Mouse (Mus musculus) heart, adult 11 months (tissue): ENCODE measurements around the gene Art3.

Experiments used
- DNase-seq: peaks from one replicate; pipeline ENCODE4 v3.0.0; 2022

Gene Art3

GRCm38 (mm10) chr5:92331635-92332338 lies at the start of gene Art3:
Gene Art3 (plus strand): TSS chr5:92331827.
- DNase-seq: peak; percentile 93

DNA sequence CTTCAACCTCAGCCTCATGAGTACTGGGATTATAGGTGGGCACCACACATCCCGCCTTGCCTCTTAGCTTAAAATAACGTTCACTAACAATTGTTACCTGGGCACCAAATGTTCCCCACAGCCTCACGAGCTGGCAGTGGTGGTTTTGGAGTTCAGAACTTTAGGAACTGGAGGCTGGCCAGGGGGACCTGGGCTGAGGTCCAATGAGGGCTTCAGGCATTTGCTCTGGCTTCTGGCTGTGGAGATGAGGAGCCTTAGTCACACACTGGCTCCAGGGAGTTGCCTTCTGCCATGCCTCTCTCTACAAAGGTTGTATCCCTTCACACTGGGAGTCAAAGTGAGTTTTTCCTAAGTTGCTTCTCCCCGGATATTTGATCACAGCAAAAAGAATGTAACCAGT lies 49.1 kb upstream of the Art3 start:
- DNase-seq: peak; percentile 88

GRCm38 (mm10) chr5:92283107-92283506 lies 48.5 kb upstream of the Art3 start:
- peak; percentile 49 for DNase-seq

GRCm38 (mm10) chr5:92287840-92288239 lies 43.8 kb upstream of the Art3 start:
- DNase-seq: peak; percentile 72

GRCm38 (mm10) chr5:92291652-92292414 lies 39.8 kb upstream of the Art3 start:
- no peak for DNase-seq

DNA sequence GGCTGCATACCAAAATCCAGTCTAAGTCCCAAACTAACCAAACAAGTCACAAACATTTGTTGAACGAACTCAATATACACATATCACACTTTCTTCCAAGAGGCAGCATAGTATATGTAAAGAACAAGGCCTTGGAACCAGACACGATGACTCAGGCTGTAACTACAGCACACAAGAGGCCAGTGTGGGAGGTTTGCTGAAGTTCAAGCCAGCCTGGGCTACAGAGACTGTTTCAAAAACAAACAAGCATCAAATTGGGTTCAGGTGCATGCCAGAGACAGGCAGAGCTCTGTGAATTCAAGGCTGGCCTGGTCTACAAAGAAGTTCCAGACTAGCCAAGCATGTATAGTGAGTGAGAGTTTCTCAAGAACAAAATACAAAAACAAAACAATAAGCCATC lies 37.1 kb upstream of the Art3 start:
- DNase-seq: no peak

- DNase-seq: peak; percentile 82
Measured at GRCm38 (mm10) chr5:92302149-92302840, 29.3 kb upstream of the Art3 start.

DNA sequence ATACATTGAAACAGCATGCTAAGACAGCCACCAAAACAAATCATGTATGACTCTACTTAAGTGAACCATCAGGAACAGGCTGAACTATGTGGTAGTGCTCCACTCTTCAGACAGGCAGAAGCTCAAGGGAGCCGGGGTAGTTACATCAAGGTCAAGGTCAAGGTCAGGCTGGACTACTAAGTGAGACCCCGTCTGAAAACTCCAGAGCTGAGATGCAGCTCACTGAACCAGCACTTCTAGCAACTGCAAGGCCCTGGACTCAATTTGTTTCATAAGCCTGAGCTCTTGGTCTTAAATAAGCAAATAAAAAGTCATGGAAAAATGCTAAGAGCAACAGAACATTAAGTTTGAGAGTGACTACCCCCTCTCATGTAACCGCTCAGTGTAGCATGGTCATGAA lies 27.3 kb upstream of the Art3 start:
- DNase-seq: peak; percentile 66

GRCm38 (mm10) chr5:92309681-92310511 lies 21.7 kb upstream of the Art3 start, which contains the start of gene Sdad1:
Gene Sdad1 (minus strand): TSS chr5:92310479.
- peak; percentile 99 for DNase-seq

- peak; percentile 94 for DNase-seq
Measured at GRCm38 (mm10) chr5:92312046-92312715, 19.4 kb upstream of the Art3 start.

DNA sequence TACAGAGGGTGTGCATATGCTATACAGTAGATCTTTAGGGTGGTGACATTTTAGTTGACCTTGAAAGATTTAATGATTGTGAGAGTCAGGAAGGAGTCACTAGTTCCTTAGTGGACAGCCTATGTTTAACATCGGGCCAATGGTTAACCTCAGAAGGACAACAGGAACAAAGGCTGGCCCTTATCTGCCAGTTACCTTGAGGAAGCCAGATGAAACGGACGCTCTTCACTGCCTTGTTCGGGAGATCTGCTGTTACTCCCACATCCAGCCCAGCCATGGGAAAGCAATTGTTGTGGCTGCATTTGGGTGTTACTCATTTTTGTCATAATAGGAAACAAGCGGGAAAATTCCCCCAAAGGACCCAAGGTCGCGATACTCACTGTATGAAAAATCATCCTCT lies 17.9 kb upstream of the Art3 start:
- DNase-seq: peak; percentile 88

- peak; percentile 64 for DNase-seq
Measured at GRCm38 (mm10) chr5:92318119-92318518, 13.5 kb upstream of the Art3 start.

GRCm38 (mm10) chr5:92318596-92318995 lies 13.0 kb upstream of the Art3 start:
- DNase-seq: peak; percentile 89

DNA sequence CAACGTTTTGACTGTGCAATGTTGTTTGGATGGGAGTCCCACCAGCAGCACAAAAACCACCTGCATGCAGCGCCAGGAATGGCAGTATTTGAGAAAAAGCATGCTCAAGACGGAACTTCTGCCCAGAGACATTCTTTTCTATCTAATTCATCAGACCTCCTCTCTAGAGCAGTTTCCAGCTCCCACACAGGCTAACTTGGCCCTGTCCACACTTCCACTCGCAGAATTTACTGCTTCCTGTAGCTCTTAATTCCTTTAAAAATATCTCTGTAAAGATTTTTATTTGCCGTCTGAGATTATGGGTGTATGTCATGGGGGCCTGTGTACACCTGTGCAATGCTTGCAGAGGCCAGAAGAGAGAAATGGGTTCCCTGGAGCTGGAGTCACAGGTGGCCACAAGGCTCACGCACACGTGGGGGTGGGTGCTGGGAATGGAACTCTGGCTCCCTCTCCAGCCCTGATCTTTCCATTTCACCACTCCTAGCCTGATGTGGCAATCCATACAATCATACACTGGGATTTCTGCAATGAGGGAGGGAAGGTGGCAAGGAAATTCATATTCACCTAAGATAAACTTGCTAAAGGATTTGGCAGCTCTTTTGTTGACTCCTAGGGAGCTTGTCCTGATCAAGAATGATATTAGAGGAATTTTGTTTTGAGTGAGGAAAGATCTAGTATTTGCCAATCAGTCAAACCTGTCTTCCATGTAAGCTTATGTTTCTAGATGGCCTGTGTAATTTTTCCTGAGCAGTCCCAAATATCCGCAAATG lies 9.8 kb upstream of the Art3 start:
- peak; percentile 91 for DNase-seq

GRCm38 (mm10) chr5:92322612-92323011 lies 9.0 kb upstream of the Art3 start:
- DNase-seq: no peak

DNA sequence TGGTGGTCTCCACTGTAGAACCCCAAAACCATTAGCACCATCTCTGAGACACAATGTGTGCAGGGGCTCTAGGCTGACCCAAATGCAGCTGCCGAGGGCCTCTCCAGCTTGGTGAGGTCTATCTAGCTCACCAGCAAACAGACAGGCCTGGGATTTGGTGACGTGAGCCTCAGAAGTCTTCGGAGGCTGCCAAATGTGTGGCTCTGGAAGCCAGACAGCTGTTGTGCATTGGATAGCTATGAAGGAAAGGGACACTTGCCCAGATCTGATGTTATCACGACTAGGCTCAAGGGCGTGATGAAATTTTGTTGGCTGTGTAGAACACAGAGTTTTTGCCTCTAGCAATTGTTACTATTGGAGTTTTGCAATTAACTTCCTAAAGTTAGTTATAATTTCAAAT lies 8.4 kb upstream of the Art3 start:
- peak; percentile 98 for DNase-seq

DNA sequence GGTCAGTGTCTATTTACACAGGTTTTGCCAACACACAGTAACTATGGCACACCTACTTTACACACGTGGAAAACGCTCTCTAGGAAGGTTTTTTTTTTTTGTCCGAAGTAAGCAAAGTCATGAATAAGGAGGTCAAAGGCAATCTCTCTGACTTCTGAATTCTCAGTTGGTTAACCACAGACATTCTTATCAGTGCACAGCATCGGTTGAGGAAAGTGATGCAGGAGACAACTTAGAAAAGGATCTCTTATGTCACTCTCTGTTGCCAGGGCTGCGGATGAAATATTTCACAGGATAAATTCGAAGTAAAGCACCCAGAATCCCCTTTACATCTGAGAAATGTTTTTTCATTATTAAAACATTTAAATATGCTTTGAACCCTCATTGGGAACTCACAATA lies 4.3 kb upstream of the Art3 start:
- no peak for DNase-seq

GRCm38 (mm10) chr5:92327929-92328328 lies 3.7 kb upstream of the Art3 start, which contains the start of gene Cxcl9:
Gene Cxcl9 (minus strand): TSS chr5:92328079.
- DNase-seq: peak; percentile 88

DNA sequence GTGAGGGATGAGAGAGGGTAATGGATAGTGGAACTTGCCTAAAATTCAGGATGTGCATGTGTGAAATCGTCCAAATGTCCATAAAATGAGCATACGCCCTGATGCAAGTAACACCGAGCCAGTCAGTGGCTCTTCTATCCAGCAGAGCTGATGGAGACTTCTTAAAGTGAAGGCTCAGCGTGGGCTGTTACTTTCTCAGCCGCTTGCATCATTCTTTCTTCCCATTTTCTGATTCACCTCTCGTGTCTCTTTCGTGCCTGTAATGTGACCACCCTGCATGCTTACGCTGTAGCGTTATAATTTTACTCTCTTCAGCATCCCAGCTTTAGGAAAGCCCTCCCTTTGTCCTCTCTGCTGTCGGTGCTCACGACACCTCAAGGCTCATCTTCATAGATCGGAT lies 505 bp upstream of the Art3 start:
- DNase-seq: peak; percentile 66

GRCm38 (mm10) chr5:92332359-92332840 lies 773 bp downstream of the Art3 start:
- DNase-seq: peak; percentile 97

GRCm38 (mm10) chr5:92336743-92337142 lies 5.1 kb downstream of the Art3 start:
- no peak for DNase-seq
